Mouse (Mus musculus) MEL (cell line): ENCODE measurements around the gene Fgfr2. TPM values are rescaled to one million over a fixed set of nuclear protein-coding genes. Genes with fewer than 3 reads are reported as not detected.

Experiments used
- DNase-seq: peaks from one replicate; pipeline ENCODE4 v3.0.0; 2011; ENCODE audit warnings: low read depth, low spot score
- H3K27ac ChIP-seq: 2 replicates; pipeline ENCODE4 v1.5.1; 2012; ENCODE audit warnings: low read depth, mild to moderate bottlenecking, control low read depth, low read length, moderate library complexity; ENCODE audit not compliant: control insufficient read depth
- H3K27me3 ChIP-seq, 2 experiments: fragments of 150-350 bp in 1 of 2; sonication (generic) in 1 of 2; 2 replicates each; pipeline ENCODE4 v1.6.1; 2012; ENCODE audit warnings: low read length in 2 of 2, mild to moderate bottlenecking in 2 of 2, improper control_type of control experiment in 1 of 2, moderate library complexity in 1 of 2; ENCODE audit not compliant: insufficient read depth in 2 of 2, control insufficient read depth in 1 of 2
- H3K36me3 ChIP-seq, 2 experiments: 2 replicates each; pipeline ENCODE4 v1.6.1; 2012 to 2014; ENCODE audit warnings: low read length in 2 of 2, improper control_type of control experiment in 1 of 2, inconsistent platforms in 1 of 2, mild to moderate bottlenecking in 1 of 2; ENCODE audit not compliant: insufficient read depth in 2 of 2, control insufficient read depth in 1 of 2
- H3K4me1 ChIP-seq, 2 experiments: fragments of 150-350 bp in 1 of 2; sonication (generic) in 1 of 2; 2 replicates each; pipeline ENCODE4 v1.6.1; 2012; ENCODE audit warnings: low read length in 2 of 2, improper control_type of control experiment in 1 of 2, mild to moderate bottlenecking in 1 of 2; ENCODE audit not compliant: insufficient read depth in 2 of 2, control insufficient read depth in 1 of 2
- H3K4me3 ChIP-seq, 2 experiments: fragments of 150-350 bp in 1 of 2; sonication (generic) in 1 of 2; 2 replicates each; pipeline ENCODE4 v1.5.1; 2012; ENCODE audit warnings: low read depth in 2 of 2, low read length in 2 of 2, mild to moderate bottlenecking in 2 of 2, moderate library complexity in 2 of 2, control low read depth in 1 of 2, improper control_type of control experiment in 1 of 2; ENCODE audit not compliant: control insufficient read depth in 1 of 2, insufficient read depth in 1 of 2
- H3K79me2 ChIP-seq: 2 replicates; pipeline ENCODE4 v1.6.1; 2012; ENCODE audit warnings: mild to moderate bottlenecking, low read length, moderate library complexity; ENCODE audit not compliant: control insufficient read depth, poor library complexity, insufficient read depth
- H3K9ac ChIP-seq: 2 replicates; pipeline ENCODE4 v1.6.1; 2012; ENCODE audit warnings: low read depth, mild to moderate bottlenecking, control low read depth, low read length, moderate library complexity; ENCODE audit not compliant: control insufficient read depth, poor library complexity, severe bottlenecking
- H3K9me3 ChIP-seq: fragments of 150-350 bp; sonication (generic); replicated peaks from 2 replicates; pipeline ENCODE4 v1.6.1; 2012; ENCODE audit warnings: mild to moderate bottlenecking, low read length, improper control_type of control experiment, moderate library complexity; ENCODE audit not compliant: insufficient read depth
- BHLHE40 ChIP-seq: IDR thresholded peaks from 2 replicates; pipeline ENCODE4 v1.6.1; 2012; ENCODE audit warnings: low read depth, mild to moderate bottlenecking, inconsistent platforms, low read length, improper control_type of control experiment, borderline replicate concordance
- CTCF ChIP-seq, 3 experiments: IDR thresholded peaks in 2 of 3; conservative IDR thresholded peaks in 1 of 3; 2 replicates each; pipeline ENCODE4 v1.5.1; 2011 to 2012; ENCODE audit warnings: low read length in 3 of 3, low read depth in 2 of 3, mild to moderate bottlenecking in 2 of 3, improper control_type of control experiment in 1 of 3, inconsistent platforms in 1 of 3, mixed read lengths in 1 of 3, moderate library complexity in 1 of 3; ENCODE audit not compliant: control insufficient read depth in 1 of 3, insufficient read depth in 1 of 3, poor library complexity in 1 of 3, severe bottlenecking in 1 of 3
- E2F4 ChIP-seq: IDR thresholded peaks from 2 replicates; pipeline ENCODE4 v1.6.1; 2011; ENCODE audit warnings: low read depth, low read length, improper control_type of control experiment, borderline replicate concordance
- ELF1 ChIP-seq: IDR thresholded peaks from 2 replicates; pipeline ENCODE4 v1.6.1; 2014; ENCODE audit warnings: low read depth, mild to moderate bottlenecking, inconsistent platforms, low read length, improper control_type of control experiment, moderate library complexity
- EP300 ChIP-seq, 2 experiments: IDR thresholded peaks; 2 replicates each; pipeline ENCODE4 v1.6.1; 2011; ENCODE audit warnings: improper control_type of control experiment in 2 of 2, low read length in 2 of 2, low read depth in 1 of 2, mild to moderate bottlenecking in 1 of 2
- GABPA ChIP-seq: IDR thresholded peaks from 2 replicates; pipeline ENCODE4 v1.6.1; 2012; ENCODE audit warnings: low read depth, mild to moderate bottlenecking, inconsistent platforms, low read length, improper control_type of control experiment, moderate library complexity
- HCFC1 ChIP-seq: IDR thresholded peaks from 2 replicates; pipeline ENCODE4 v1.6.1; 2012; ENCODE audit warnings: low read depth, mild to moderate bottlenecking, inconsistent platforms, low read length, improper control_type of control experiment, moderate library complexity
- KAT2A ChIP-seq: conservative IDR thresholded peaks from 2 replicates; pipeline ENCODE4 v1.6.1; 2012; ENCODE audit warnings: low read depth, low read length, improper control_type of control experiment, inconsistent platforms
- MAX ChIP-seq: IDR thresholded peaks from 2 replicates; pipeline ENCODE4 v1.6.1; 2011; ENCODE audit warnings: low read length, improper control_type of control experiment
- MEF2A ChIP-seq: IDR thresholded peaks from 2 replicates; pipeline ENCODE4 v1.6.1; 2014; ENCODE audit warnings: low read depth, mild to moderate bottlenecking, inconsistent platforms, low read length, improper control_type of control experiment; ENCODE audit not compliant: poor library complexity, insufficient replicate concordance, severe bottlenecking; ENCODE audit errors: extremely low read depth
- MXI1 ChIP-seq: IDR thresholded peaks from 2 replicates; pipeline ENCODE4 v1.6.1; 2011; ENCODE audit warnings: mild to moderate bottlenecking, low read depth, low read length, improper control_type of control experiment
- MYB ChIP-seq: IDR thresholded peaks from 2 replicates; pipeline ENCODE4 v1.6.1; 2011; ENCODE audit warnings: mild to moderate bottlenecking, low read depth, low read length, improper control_type of control experiment
- POLR2A ChIP-seq, 2 experiments: IDR thresholded peaks; 2 replicates each; pipeline ENCODE4 v1.6.1; 2011 to 2012; ENCODE audit warnings: low read length in 2 of 2, mild to moderate bottlenecking in 2 of 2, control low read depth in 1 of 2, improper control_type of control experiment in 1 of 2, low read depth in 1 of 2, moderate library complexity in 1 of 2; ENCODE audit not compliant: control insufficient read depth in 1 of 2, insufficient read depth in 1 of 2, poor library complexity in 1 of 2
- POLR2AphosphoS2 ChIP-seq: IDR thresholded peaks from 2 replicates; pipeline ENCODE4 v1.6.1; 2011; ENCODE audit warnings: low read length, improper control_type of control experiment
- POLR2AphosphoS5 ChIP-seq: IDR thresholded peaks from 2 replicates; pipeline ENCODE4 v1.6.1; 2012; ENCODE audit warnings: low read depth, borderline replicate concordance, mild to moderate bottlenecking, inconsistent platforms, low read length, moderate library complexity, mixed read lengths
- RAD21 ChIP-seq: IDR thresholded peaks from 2 replicates; pipeline ENCODE4 v1.6.1; 2011; ENCODE audit warnings: mild to moderate bottlenecking, low read depth, low read length, improper control_type of control experiment
- SMC3 ChIP-seq: IDR thresholded peaks from 2 replicates; pipeline ENCODE4 v1.6.1; 2011; ENCODE audit warnings: low read depth, low read length, improper control_type of control experiment
- TAL1 ChIP-seq: IDR thresholded peaks from 2 replicates; pipeline ENCODE4 v1.6.1; 2012; ENCODE audit warnings: mild to moderate bottlenecking, inconsistent platforms, low read length, moderate library complexity, mixed read lengths
- UBTF ChIP-seq: IDR thresholded peaks from 2 replicates; pipeline ENCODE4 v1.6.1; 2012; ENCODE audit warnings: low read depth, mild to moderate bottlenecking, inconsistent platforms, low read length, improper control_type of control experiment, moderate library complexity, borderline replicate concordance; ENCODE audit not compliant: insufficient read depth
- USF2 ChIP-seq, 2 experiments: IDR thresholded peaks; 2 replicates each; pipeline ENCODE4 v1.6.1; 2011 to 2012; ENCODE audit warnings: improper control_type of control experiment in 2 of 2, low read length in 2 of 2, borderline replicate concordance in 1 of 2, inconsistent platforms in 1 of 2, low read depth in 1 of 2, mild to moderate bottlenecking in 1 of 2; ENCODE audit not compliant: insufficient read depth in 1 of 2
- ZC3H11A ChIP-seq: IDR thresholded peaks from 2 replicates; pipeline ENCODE4 v1.6.1; 2012; ENCODE audit warnings: low read depth, mild to moderate bottlenecking, inconsistent platforms, low read length, improper control_type of control experiment
- ZNF384 ChIP-seq: IDR thresholded peaks from 2 replicates; pipeline ENCODE4 v1.6.1; 2012; ENCODE audit warnings: low read depth, mild to moderate bottlenecking, inconsistent platforms, low read length, improper control_type of control experiment
- polyA plus RNA-seq, 2 experiments: library from polyadenylated mRNA; stranded (reverse) in 1 of 2; unstranded in 1 of 2; fragments of >175 nt in 1 of 2; fragments of >200 nt in 1 of 2; gene quantifications; 2 replicates each; pipeline versions ENCODE4 v1.2.1 to v1.2.4; 2012; ENCODE audit warnings: low replicate concordance in 2 of 2, low read depth in 1 of 2; ENCODE audit not compliant: insufficient read length in 2 of 2, insufficient read depth in 1 of 2, missing spikeins in 1 of 2
- total RNA-seq: library from RNA; depleted of rRNA; stranded (reverse); fragments of 300-350 nt; gene quantifications from 2 replicates; pipeline ENCODE4 v1.2.3, GENCODE M21; 2012

Gene Fgfr2
- total and polyA plus RNA-seq, 3 experiments: not detected

DNA sequence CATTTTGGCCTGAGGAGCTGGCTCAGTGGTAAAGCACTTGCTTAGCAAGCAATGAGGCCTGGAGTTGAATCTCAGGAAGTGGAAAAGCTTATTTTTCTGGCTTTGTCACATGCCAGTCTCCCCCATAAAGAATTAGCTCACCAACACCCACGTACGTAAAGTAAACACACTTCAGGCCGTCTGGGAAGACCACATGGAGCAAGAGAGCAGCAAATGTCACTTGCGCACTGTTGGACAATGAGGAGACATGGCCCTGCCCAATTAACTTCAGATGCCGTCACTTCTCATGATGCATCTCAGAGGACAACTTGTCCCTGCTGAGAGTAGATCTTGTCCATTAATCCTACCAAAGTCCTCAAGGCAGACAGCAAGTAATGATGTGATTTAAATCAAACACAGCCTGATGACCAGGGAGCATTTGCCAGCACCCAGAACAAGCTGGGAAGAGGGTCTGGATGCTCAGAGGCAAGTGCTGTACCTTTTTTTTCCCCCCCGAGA, 774.0 kb downstream of the Fgfr2 start:
- no peak overlapping the region for H3K4me3 ChIP-seq
- no peak overlapping the region for H3K27ac ChIP-seq
- no peaks in the 10 kb centered on the region for H3K79me2 ChIP-seq
- no peak overlapping the region for H3K9ac ChIP-seq
- TF ChIP-seq SMC3: no peak
- no peak for TF ChIP-seq E2F4
- no peak for TF ChIP-seq ZNF384
- no peak for TF ChIP-seq RAD21
- TF ChIP-seq, all 39 proteins: peak for 0
- Histone ChIP-seq H3K36me3 (peaks cover 0 to 4% of the 10 kb centered on the region in 2 experiments; a peak in 1 of 4 replicates), H3K4me1 (peaks cover 5% of the 10 kb centered on the region in 2 experiments; a peak in 3 of 4 replicates), H3K9me3 (no peaks in the 10 kb centered on the region), H3K27me3 (no peaks in the 10 kb centered on the region)
- no peak for DNase-seq

DNA sequence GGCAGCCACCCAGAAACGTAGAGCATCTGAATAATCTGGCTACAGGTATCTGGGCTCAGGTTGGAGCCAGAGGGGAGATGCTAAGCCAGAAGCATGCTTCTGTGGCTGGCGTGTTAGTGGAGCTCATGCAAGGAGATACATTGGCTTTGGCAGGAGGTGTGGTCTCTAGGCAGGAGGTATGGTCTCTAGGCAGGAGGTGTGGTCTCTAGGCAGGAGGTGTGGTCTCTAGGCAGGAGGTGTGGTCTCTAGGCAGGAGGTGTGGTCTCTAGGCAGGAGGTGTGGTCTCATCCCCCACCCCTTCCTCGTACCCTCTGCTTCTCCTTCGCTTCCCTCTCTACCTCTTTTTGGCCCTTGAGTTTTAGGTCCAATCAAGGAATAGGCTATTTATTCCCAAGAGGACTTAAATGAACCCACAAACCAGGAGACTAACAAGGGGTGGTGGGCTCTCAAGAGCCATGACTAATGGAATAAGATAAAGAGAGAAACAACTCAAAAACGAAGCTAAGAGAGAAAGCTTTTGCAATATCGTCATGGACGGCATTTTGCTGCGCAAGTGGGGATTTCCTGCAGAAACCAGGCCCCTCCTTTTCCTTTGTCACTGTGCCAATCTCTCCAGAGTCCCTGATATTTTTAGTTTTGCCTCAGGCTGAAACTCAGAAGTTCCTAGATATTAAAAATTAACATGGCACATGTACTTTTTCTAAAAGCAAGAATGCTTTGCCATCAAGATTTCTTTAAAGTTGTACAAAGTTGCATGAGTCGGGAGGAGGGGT, 775.7 kb downstream of the Fgfr2 start:
- TF ChIP-seq RAD21: no peak
- TF ChIP-seq USF2 (IDR thresholded peaks at IDR 0.05; ENCODE audit: borderline replicate concordance in 1 of 2, insufficient read depth in 1 of 2, low read depth in 1 of 2, low read length in 2 of 2): no peak
- no peak for TF ChIP-seq MAX
- TF ChIP-seq POLR2AphosphoS2: no peak
- no peak for TF ChIP-seq BHLHE40
- no peak for TF ChIP-seq ZNF384
- no peak for TF ChIP-seq GABPA
- no peak for TF ChIP-seq MYB
- no peak for TF ChIP-seq HCFC1
- no peak for TF ChIP-seq KAT2A
- peaks cover 5 to 13% of the 10 kb centered on the region in 2 experiments; a peak in 3 of 4 replicates for H3K4me1 ChIP-seq
- DNase-seq: peak; percentile 21
- no peaks in the 10 kb centered on the region for H3K9me3 ChIP-seq
- H3K4me3 ChIP-seq: no peak overlapping the region
- H3K27me3 ChIP-seq: no peaks in the 10 kb centered on the region
- H3K79me2 ChIP-seq: no peaks in the 10 kb centered on the region
- no peak overlapping the region for H3K27ac ChIP-seq
- H3K9ac ChIP-seq: no peak overlapping the region
- peaks cover 0 to 9% of the 10 kb centered on the region in 2 experiments; a peak in 2 of 4 replicates for H3K36me3 ChIP-seq

DNA sequence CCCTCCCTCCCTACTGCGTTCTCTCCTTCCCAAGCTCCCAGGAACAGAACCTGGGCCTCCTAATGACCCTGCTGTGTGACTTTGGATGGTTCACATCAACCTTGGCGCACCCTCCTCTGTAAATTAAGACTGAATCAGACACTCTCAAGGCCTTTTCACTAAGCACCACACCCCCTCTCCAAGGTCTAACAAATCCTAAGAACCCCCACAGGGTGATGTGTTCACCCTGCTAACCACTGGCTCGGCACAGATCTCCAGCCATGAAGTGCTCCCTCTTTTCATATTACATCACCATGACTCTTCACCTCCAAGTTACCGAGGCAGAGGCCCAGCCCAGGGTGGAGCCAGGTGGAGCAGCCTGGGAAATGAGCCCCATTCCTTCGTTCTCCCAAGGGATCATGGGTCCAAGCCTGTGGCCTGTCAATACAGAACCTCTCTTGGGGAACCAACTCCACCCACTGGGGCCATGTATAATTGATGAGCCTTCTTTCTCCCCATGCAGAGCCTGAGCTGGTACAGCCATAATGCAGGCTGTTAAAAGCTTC, 777.6 kb downstream of the Fgfr2 start:
- peaks cover 0 to 9% of the 10 kb centered on the region in 2 experiments; a peak in 2 of 4 replicates for H3K36me3 ChIP-seq
- no peaks in the 10 kb centered on the region for H3K9me3 ChIP-seq
- DNase-seq: no peak
- no peak for TF ChIP-seq POLR2AphosphoS2
- no peak for TF ChIP-seq TAL1
- TF ChIP-seq UBTF: no peak
- TF ChIP-seq MXI1: no peak
- no peak for TF ChIP-seq ELF1
- no peak for TF ChIP-seq SMC3
- TF ChIP-seq MEF2A: no peak
- no peak for TF ChIP-seq CTCF (IDR thresholded peaks at IDR 0.05 in 2 of 3, conservative IDR thresholded peaks at IDR 0.05 in 1 of 3; ENCODE audit: control insufficient read depth in 1 of 3, insufficient read depth in 1 of 3, low read depth in 2 of 3, low read length in 3 of 3, poor library complexity in 1 of 3, severe bottlenecking in 1 of 3)
- TF ChIP-seq POLR2A (IDR thresholded peaks at IDR 0.05; ENCODE audit: control insufficient read depth in 1 of 2, insufficient read depth in 1 of 2, low read depth in 1 of 2, low read length in 2 of 2, poor library complexity in 1 of 2): no peak
- no peak for TF ChIP-seq RAD21
- TF ChIP-seq KAT2A: no peak
- no peak for TF ChIP-seq BHLHE40
- no peak for TF ChIP-seq POLR2AphosphoS5
- TF ChIP-seq MAX: no peak
- no peak for TF ChIP-seq EP300 (IDR thresholded peaks at IDR 0.05; ENCODE audit: low read depth in 1 of 2, low read length in 2 of 2)
- no peak for TF ChIP-seq USF2 (IDR thresholded peaks at IDR 0.05; ENCODE audit: borderline replicate concordance in 1 of 2, insufficient read depth in 1 of 2, low read depth in 1 of 2, low read length in 2 of 2)
- no peak for TF ChIP-seq ZC3H11A

More for the DNA sequence above, 777.6 kb downstream of the Fgfr2 start:
- Histone ChIP-seq H3K4me1 (peaks cover 5 to 13% of the 10 kb centered on the region in 2 experiments; a peak in 3 of 4 replicates), H3K9ac (no peak overlapping the region), H3K27me3 (no peaks in the 10 kb centered on the region), H3K79me2 (no peaks in the 10 kb centered on the region), H3K4me3 (no peak overlapping the region), H3K27ac (no peak overlapping the region)
